Mouse (Mus musculus) embryonic fibroblast, embryonic 13.5 days (primary cell): ENCODE data around the gene Mtnr1a.

Source experiments
- CTCF ChIP-seq: IDR thresholded peaks from 2 replicates; pipeline ENCODE4 v1.5.1; 2011; ENCODE audit warnings: mild to moderate bottlenecking, control low read depth, low read length, moderate library complexity, borderline replicate concordance; ENCODE audit not compliant: insufficient read depth
- POLR2A ChIP-seq: IDR thresholded peaks from 2 replicates; pipeline ENCODE4 v1.6.1; 2011; ENCODE audit warnings: low read depth, mild to moderate bottlenecking, control low read depth, low read length, moderate library complexity

DNA sequence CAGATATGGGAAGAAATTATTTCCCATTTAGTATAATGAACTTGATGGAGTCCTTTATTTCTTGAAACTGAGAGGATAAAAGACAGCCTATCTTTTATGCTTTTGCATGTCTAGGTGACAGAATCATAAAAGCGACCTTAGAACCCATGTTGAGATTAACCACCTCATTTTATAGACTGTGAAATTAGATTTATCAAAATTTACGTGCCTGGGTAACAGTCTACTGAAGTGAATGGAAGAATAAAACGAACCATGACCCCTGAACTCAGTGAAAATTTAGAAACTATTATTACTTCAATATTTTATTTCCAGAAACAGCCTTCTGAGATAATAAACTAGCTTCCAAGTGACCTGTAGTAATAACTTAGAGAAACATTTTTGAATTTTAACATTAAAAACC is 24.7 kb downstream of the Mtnr1a start:
- no peak for TF ChIP-seq POLR2A
- TF ChIP-seq CTCF, result no peak
